Mouse (Mus musculus) heart, adult 2 months (tissue): Measurements from ENCODE around the gene Zdhhc14. TPM values are rescaled to one million over a fixed set of nuclear protein-coding genes. Genes with fewer than 3 reads are reported as not detected.
A peak's percentile ranks its signal among the peaks of the same experiment; 100 is the strongest.

Source experiments
- DNase-seq, 2 experiments: peaks; one replicate each; pipeline ENCODE4 v3.0.0; 2021
- H3K27ac ChIP-seq: fragments of 200-600 bp; 2 replicates; pipeline ENCODE4 v1.8.1; 2022
- H3K27me3 ChIP-seq: fragments of 200-500 bp; 2 replicates; pipeline ENCODE4 v1.6.1; 2012; ENCODE audit warnings: mild to moderate bottlenecking, low read length, inconsistent platforms, mixed read lengths; ENCODE audit not compliant: control insufficient read depth, insufficient read depth
- H3K36me3 ChIP-seq: fragments of 200-500 bp; 2 replicates; pipeline ENCODE4 v1.6.1; 2012; ENCODE audit warnings: low read length, inconsistent platforms; ENCODE audit not compliant: control insufficient read depth, insufficient read depth
- H3K4me1 ChIP-seq: fragments of 200-500 bp; 2 replicates; pipeline ENCODE4 v1.6.1; 2011; ENCODE audit warnings: low read length; ENCODE audit not compliant: control insufficient read depth, insufficient read depth
- H3K4me3 ChIP-seq: fragments of 200-600 bp; 2 replicates; pipeline ENCODE4 v1.8.1; 2022
- H3K79me2 ChIP-seq: fragments of 200-500 bp; replicated peaks from 2 replicates; pipeline ENCODE4 v1.6.1; 2012; ENCODE audit warnings: mild to moderate bottlenecking, inconsistent platforms, low read length, moderate library complexity, mixed read lengths; ENCODE audit not compliant: control insufficient read depth, insufficient read depth
- H3K9ac ChIP-seq: fragments of 200-500 bp; 2 replicates; pipeline ENCODE4 v1.6.1; 2012; ENCODE audit warnings: low read depth, mild to moderate bottlenecking, control low read depth, inconsistent platforms, low read length, mixed read lengths
- CTCF ChIP-seq: fragments of 200-600 bp; IDR thresholded peaks from 2 replicates; pipeline ENCODE4 v1.8.1; 2022; ENCODE audit warnings: antibody characterized with exemption, mild to moderate bottlenecking, moderate library complexity
- EP300 ChIP-seq: fragments of 200-500 bp; IDR thresholded peaks from 2 replicates; pipeline ENCODE4 v1.6.1; 2011; ENCODE audit warnings: low read depth, low read length, control low read depth; ENCODE audit not compliant: insufficient read depth
- POLR2A ChIP-seq: fragments of 200-500 bp; IDR thresholded peaks from 2 replicates; pipeline ENCODE4 v1.6.1; 2011; ENCODE audit warnings: mild to moderate bottlenecking, low read depth, low read length, control low read depth; ENCODE audit not compliant: insufficient read depth
- WGBS: fragments of 180-500 bp; shearing (Covaris S2); methylation state at CpG from one replicate; pipeline ENCODE4 v1.1.7; 2018; 5-methylcytosine and 5-hydroxymethylcytosine counted together
- intact Hi-C: fragments of 180-260 bp; cut with DNase I; formaldehyde crosslinking; loops from one replicate; pipeline ENCODE4 v1.15.1; 2025
- polyA plus RNA-seq: library from polyadenylated mRNA; depleted of rRNA; stranded (reverse); fragments of >200 nt; gene quantifications from 2 replicates; pipeline ENCODE4 v1.2.3, GENCODE M21; 2012
- total RNA-seq, 2 experiments: library from RNA; stranded (reverse); gene quantifications; 2 replicates each; pipeline ENCODE4 v1.2.3; 2021

Gene Zdhhc14
- total and polyA plus RNA-seq, 3 experiments = 1.5 to 5.4 (median 4.4) TPM

DNA sequence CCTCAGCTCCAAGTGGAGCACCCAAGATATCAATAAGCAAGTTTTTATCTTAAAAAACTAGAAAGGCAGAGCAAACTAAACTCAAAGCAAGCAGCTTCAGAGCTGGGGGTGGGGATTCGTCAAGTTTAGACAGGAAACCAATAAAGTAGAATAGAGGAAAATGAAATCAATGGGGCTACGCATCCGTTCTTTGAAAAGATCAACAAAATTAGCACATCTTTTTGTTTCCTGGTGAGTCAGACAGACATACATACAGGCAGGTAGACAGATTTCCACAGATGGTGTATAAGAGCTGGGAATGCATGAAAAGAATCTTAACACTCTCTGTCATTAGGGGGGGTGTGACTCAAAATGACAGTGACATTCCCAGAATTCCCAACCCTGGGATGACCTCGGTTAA, 159.2 kb downstream of the Zdhhc14 start:
- no peak overlapping the region for H3K9ac ChIP-seq
- intact Hi-C loops = no loop called here
- WGBS = 77% methylated on average over 4 of the region's 4 CpGs
- H3K27ac ChIP-seq = no peak overlapping the region
- peaks cover 1% of the 10 kb centered on the region; the same call in 1 of the 2 replicates for H3K4me1 ChIP-seq
- no peaks in the 10 kb centered on the region for H3K79me2 ChIP-seq
- no peaks in the 10 kb centered on the region for H3K36me3 ChIP-seq
- H3K4me3 ChIP-seq = no peak overlapping the region
- H3K27me3 ChIP-seq = no peaks in the 10 kb centered on the region
- DNase-seq = no peak
- TF ChIP-seq CTCF (no peak), EP300 (no peak), POLR2A (no peak)

DNA sequence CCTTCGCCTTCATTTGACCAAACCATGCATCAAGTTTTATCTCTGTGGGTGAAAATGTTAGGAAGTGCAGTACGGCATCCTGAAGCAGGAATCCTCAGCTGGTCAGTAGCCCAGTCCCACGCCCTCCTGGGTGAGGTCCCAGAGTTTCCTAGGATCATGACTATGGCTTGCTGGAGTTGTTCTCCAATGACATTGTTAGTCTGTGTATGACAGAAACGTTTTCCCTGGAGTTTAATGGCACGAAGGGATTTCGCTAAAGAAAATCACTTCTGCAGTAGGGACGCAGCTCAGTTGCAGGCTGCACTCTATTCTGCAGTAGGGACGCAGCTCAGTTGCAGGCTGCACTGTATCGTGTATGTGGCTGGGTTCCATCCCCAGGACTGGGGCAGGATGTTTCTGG, 161.6 kb downstream of the Zdhhc14 start:
- H3K27ac ChIP-seq = no peak overlapping the region
- peaks cover 1% of the 10 kb centered on the region; the same call in 1 of the 2 replicates for H3K4me1 ChIP-seq
- H3K9ac ChIP-seq = no peak overlapping the region
- no peak overlapping the region for H3K4me3 ChIP-seq
- TF ChIP-seq CTCF (no peak), EP300 (no peak), POLR2A (no peak)
- WGBS = 61% methylated on average over 9 of the region's 9 CpGs
- peak; percentile 20 to 34 for DNase-seq
- no peaks in the 10 kb centered on the region for H3K79me2 ChIP-seq
- intact Hi-C loops = no loop called here
- no peaks in the 10 kb centered on the region for H3K36me3 ChIP-seq
- no peaks in the 10 kb centered on the region for H3K27me3 ChIP-seq

- intact Hi-C loops = no loop called here
- 92% methylated on average over 4 of the region's 4 CpGs for WGBS
- Histone ChIP-seq H3K4me1 (peaks cover 1% of the 10 kb centered on the region; the same call in 1 of the 2 replicates), H3K27me3 (no peaks in the 10 kb centered on the region), H3K79me2 (no peaks in the 10 kb centered on the region), H3K4me3 (no peak overlapping the region), H3K36me3 (no peaks in the 10 kb centered on the region), H3K9ac (no peak overlapping the region), H3K27ac (no peak overlapping the region)
- DNase-seq = no peak
- TF ChIP-seq EP300 = no peak
- no peak for TF ChIP-seq POLR2A
- TF ChIP-seq CTCF = no peak
Observed at GRCm38 (mm10) chr17:5655536-5655935, 163.2 kb downstream of the Zdhhc14 start.

DNA sequence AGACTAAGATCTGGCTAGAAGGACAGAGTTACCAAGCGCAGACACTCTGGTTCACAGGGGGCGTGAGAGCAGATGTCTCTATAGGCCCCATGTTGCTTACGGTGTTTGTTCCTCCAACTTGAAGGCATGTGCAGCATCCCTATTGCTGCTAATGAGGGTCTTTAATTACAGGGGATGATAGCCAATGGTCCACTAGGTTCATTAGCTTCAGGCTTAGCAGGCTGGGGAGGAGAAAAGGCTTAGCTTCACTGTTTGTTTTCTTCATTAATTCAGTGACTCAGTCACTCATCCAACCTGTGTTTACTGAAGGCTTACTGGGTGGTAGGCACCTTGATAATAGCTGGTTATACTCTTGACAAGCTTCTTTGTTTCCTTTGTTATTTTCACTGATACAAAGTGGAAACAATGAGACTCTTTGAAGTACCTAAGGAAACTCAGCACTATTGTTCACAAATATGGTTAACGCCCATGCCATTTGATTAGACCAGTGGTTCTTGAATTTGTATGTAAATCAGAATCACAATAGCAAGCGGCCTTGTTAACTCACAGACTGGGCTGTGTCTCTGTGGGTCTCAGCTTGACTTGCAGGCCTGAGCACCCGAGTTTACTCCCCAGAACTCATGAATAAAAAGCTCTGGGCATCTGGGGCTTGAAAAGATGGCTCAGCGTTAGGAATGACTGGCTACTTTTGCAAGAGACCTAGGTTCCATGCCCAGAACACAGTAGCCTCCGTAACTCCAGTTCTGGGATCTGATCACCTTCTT, 168.1 kb downstream of the Zdhhc14 start:
- no peak for DNase-seq
- TF ChIP-seq CTCF (no peak), POLR2A (no peak), EP300 (no peak)

DNA sequence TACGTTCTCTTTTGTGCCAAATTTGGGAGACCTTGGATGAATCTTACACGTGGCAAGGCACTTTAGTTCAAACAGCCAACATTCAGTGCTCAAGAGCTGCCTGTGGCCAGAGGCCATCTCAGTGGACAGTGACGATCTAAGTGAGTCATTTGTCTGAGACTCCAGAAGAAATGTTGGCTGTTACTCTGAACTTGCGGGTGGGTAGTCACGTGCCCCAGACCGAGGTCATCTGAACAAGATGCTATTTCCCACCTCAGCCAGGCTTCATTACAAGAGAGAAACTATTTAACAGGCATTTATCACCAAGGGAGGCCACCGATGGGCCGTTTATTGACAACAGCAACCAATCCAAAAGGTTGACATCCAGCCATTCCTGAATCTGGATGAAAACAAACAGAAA, 174.3 kb downstream of the Zdhhc14 start:
- H3K4me3 ChIP-seq = no peak overlapping the region
- no peak for DNase-seq
- H3K36me3 ChIP-seq = no peaks in the 10 kb centered on the region
- no peaks in the 10 kb centered on the region for H3K4me1 ChIP-seq
- H3K79me2 ChIP-seq = no peaks in the 10 kb centered on the region
- TF ChIP-seq CTCF = no peak
- TF ChIP-seq POLR2A = no peak
- TF ChIP-seq EP300 = no peak
- intact Hi-C loops = no loop called here
- 78% methylated on average over 8 of the region's 8 CpGs for WGBS
- H3K27ac ChIP-seq = no peak overlapping the region
- no peaks in the 10 kb centered on the region for H3K27me3 ChIP-seq
- no peak overlapping the region for H3K9ac ChIP-seq

More for the DNA sequence above, 168.1 kb downstream of the Zdhhc14 start:
- Histone ChIP-seq H3K4me1 (no peaks in the 10 kb centered on the region), H3K4me3 (no peak overlapping the region), H3K79me2 (no peaks in the 10 kb centered on the region), H3K27ac (no peak overlapping the region), H3K27me3 (no peaks in the 10 kb centered on the region), H3K9ac (no peak overlapping the region), H3K36me3 (no peaks in the 10 kb centered on the region)
- intact Hi-C loops = no loop called here
- 71% methylated on average over 8 of the region's 8 CpGs for WGBS

DNA sequence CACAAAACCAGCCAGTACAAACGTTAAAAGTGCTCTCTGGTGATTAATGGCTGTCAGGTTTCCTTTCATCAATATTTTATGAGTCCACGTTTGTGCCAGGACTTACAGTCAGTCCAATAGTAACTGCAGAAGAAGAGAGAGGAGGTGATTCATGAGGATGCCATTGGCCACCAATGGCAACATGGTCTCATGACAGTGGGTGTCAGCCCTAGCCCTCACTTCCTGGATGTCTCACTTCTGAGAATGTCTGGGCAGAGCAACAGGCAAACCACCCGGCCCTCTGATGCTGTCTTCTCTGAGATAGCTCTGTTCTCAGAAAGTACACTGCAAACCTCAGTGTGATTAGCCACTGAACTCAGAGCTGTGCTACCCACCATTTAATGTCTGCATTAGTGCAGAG, 176.1 kb downstream of the Zdhhc14 start:
- Histone ChIP-seq H3K27ac (no peak overlapping the region), H3K9ac (no peak overlapping the region), H3K4me1 (no peaks in the 10 kb centered on the region), H3K36me3 (no peaks in the 10 kb centered on the region), H3K79me2 (no peaks in the 10 kb centered on the region), H3K4me3 (no peak overlapping the region), H3K27me3 (no peaks in the 10 kb centered on the region)
- TF ChIP-seq POLR2A = no peak
- TF ChIP-seq CTCF = no peak
- TF ChIP-seq EP300 = no peak
- DNase-seq = no peak
- 69% methylated on average over 3 of the region's 3 CpGs for WGBS
- intact Hi-C loops = no loop called here
